Mouse (Mus musculus): ENCODE data around the gene Il33.
A peak's percentile ranks its signal among the peaks of the same experiment; 100 is the strongest.
"Not testable (repeated sequence)": the region's sequence is repeated elsewhere in the genome, so short reads cannot be mapped to it uniquely, and the experiment has no call there.

The Il33 gene

GRCm38 (mm10) chr19:29941208-29941607 is 16.3 kb downstream of the Il33 start:
- no peak for DNase-seq

- DNase-seq, result peak; percentile 61
Observed at GRCm38 (mm10) chr19:29942358-29942757, 17.4 kb downstream of the Il33 start.

DNA sequence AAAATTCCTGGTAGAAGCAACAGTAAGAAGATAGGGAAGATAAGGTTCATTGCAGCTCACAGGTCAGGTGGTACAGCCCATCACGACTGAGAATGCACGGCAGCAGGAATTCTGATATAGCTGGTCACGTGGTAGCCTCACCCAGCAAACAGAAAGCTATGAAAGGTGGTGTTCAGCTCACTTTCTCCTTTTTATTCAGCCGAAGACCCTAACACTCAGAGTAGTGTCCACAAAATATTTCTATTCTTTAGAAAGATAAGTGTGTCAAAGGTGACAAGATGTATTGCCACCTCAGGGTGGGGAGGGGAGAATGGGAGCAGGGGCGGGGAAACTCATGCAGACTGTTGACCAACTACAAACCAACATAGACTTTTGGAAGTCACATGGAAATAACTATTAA is 19.5 kb downstream of the Il33 start:
- no peak for DNase-seq

DNA sequence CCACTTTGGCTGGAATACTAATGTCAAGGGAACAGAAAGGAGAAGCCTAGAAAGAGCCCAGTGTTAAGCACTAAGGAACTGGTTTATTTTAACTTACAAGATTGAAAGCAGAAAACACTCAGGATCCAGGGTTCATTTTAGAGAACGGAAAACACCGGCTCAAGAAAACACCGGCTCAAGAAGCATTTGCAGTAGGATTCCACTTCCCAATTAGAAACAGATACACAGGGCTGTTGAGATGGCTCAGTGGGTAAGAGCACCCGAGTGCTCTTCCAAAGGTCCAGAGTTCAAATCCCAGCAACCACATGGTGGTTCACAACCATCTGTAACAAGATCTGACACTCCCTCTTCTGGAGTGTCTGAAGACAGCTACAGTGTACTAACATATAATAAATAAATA is 20.0 kb downstream of the Il33 start:
- DNase-seq, result not testable (repeated sequence)

- no peak for DNase-seq
Observed at GRCm38 (mm10) chr19:29945557-29946422, 20.9 kb downstream of the Il33 start.

DNA sequence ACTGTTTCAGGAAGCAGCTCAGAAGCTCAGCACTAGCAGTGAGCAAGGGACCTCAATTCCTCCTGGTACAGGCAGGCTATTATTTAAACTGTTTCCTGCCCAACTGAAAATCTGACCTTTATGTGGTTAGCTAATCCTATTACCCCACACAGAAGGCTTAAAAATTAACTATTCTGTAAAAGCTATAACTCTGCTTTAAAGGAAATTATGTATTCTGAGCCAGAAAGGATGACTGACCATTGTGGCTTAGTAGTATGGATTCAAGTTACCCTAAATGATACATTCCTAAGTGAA is 21.5 kb downstream of the Il33 start:
- DNase-seq, result no peak

DNA sequence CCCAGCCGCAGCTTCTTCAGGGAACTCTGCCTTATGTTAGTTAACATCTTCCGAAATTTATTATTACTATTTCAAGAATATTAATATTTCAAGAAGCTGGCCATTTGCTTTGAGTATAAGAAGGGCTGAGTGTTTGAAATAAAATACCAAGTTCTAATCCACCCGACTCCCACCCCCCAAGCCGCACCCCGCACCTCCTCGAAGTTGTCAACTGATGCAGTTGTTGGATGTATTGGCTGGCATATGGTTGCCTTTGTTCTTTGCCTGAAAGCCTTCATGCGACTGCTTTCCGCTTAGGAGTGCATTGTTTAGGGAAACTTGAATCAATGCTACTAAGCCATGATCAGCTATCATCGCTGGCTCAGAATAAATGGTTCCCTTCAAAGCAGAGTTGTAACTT is 22.1 kb downstream of the Il33 start:
- no peak for DNase-seq

DNA sequence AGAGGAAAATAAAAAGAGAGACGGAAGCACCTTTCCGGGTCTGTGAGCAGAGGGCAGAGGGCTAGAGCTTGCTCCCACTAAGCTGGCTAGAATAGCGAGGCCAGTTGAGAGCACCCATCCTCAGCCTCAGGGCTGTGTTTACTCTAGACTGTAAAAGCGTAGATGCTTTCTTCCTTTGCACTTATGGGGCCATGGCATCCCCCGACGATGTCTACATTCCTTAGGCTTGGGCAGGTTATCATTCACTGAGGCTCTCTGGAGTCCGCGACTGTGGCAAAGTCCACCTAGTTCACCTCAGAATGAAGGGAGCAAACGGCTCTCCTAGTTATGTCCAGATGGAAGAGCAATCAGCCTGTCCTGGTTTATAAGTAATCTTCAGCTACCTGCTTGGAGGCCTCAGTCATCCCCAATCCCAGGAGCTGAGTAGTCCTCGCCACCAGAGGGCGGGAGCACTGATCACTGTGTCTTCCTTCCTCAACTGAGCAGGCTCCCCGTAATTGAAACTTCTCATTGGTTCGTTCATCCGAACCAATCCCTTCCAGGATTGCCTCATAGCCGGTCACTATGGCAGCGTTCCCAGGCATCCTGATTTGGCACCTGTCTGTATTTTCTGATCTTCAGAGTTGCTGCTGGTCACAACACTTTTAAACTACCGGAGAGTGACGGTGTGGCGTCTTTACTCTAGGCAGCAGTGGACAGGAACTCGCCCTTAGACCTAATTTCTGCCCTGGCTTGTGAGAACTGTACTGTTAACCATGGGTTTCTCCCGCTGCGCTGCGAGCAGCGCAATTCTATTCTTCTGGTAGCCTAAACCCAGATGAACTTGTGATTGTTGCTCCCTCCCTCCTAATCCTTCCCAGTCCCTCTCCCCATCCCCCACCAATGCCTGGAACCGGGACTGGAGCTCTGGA is 23.2 kb downstream of the Il33 start:
- DNase-seq, result peak; percentile 97

DNA sequence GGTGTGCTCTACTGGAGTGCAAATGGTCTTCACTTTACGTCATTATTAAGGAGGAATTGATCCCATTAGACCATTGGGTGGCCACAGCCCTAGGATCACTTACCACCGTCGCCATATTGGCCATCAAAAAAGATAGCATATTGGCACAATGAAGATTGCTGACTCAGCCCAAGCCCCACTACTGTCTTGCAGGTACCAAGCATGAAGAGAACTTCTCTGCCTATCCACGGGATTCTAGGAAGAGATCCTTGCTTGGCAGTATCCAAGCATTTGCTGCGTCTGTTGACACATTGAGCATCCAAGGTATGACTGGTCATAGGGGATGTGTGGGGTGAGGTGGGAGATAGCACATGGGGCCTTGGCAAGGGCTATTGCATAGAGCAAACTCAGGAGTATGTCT is 27.6 kb downstream of the Il33 start:
- DNase-seq, result no peak

GRCm38 (mm10) chr19:29953833-29954232 is 28.9 kb downstream of the Il33 start:
- no peak for DNase-seq

- DNase-seq, result no peak
Observed at GRCm38 (mm10) chr19:29955454-29955853, 30.5 kb downstream of the Il33 start.

- no peak for DNase-seq
Observed at GRCm38 (mm10) chr19:29960906-29961305, 36.0 kb downstream of the Il33 start.

DNA sequence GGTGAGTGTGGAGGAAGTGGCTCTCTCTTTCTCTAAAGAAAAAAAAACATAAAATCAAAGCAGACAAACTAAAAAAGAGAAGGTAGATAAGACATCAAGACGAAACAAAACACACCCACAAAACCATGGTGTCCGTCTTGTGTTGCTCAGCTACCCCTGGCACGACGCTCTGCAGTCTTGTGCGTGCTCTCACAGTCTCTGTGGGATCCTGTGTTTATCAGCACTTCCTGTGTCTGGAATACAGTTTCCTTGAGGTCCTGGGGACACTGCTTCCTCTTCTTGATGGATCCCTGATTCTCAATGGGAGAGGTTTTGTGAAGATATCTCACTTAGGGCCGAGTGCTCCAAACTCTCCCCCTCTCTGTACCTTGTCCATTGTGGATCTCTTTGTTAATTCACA is 36.9 kb downstream of the Il33 start:
- DNase-seq, result no peak

GRCm38 (mm10) chr19:29963598-29964092 is 38.7 kb downstream of the Il33 start:
- DNase-seq, result no peak

DNA sequence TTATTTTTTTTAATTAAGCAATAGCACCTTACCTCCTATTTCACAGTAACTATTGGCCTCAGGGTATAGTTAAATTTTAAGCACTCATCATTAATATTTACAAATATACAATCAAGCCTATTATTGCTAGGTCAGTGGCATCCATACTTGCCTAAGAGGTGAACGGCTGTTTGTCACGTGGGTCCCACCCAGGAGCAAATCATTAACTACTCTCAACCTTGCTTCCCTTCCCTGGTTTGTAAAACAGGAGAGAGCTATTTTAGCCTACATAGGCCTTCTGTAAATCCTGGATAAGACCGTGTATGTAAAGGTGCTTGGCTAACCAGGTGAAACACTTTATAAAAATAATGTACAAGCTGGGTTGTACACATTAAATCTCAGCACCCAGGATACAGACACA is 43.0 kb downstream of the Il33 start:
- no peak for DNase-seq

- no peak for DNase-seq
Observed at GRCm38 (mm10) chr19:29973396-29973795, 48.5 kb downstream of the Il33 start.

- no peak for DNase-seq
Observed at GRCm38 (mm10) chr19:29978847-29979246, 53.9 kb downstream of the Il33 start.

DNA sequence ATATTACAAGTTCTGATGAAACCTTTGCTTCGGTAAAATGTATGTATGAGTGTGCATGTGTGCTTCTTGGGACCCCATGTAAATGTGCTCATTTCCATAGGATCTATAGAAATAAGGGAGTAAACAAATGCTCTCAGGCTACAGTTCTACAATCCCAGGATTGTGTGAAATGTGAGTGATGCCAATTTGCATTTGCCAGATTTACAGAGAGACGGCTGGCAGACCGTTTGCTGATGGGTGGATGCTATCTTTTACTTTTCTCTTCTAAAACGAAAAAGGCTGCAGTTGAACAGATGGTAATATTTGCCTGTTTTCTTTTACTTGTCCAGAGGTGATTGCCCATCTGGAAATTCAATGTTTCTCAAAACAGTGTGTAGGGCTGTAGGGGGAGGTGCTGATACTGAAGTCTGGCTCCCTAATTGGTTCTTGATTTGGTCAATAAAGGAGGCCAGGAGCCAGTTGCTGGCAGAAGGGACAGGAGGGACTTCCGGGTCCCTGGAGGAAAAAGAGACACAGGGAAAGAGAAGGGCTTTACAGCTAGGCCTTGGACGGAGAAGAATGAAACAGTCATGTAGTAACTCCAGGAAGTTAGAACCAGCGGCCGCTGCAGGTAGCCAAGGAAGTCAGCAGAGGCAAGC is 54.7 kb downstream of the Il33 start:
- no peak for DNase-seq

DNA sequence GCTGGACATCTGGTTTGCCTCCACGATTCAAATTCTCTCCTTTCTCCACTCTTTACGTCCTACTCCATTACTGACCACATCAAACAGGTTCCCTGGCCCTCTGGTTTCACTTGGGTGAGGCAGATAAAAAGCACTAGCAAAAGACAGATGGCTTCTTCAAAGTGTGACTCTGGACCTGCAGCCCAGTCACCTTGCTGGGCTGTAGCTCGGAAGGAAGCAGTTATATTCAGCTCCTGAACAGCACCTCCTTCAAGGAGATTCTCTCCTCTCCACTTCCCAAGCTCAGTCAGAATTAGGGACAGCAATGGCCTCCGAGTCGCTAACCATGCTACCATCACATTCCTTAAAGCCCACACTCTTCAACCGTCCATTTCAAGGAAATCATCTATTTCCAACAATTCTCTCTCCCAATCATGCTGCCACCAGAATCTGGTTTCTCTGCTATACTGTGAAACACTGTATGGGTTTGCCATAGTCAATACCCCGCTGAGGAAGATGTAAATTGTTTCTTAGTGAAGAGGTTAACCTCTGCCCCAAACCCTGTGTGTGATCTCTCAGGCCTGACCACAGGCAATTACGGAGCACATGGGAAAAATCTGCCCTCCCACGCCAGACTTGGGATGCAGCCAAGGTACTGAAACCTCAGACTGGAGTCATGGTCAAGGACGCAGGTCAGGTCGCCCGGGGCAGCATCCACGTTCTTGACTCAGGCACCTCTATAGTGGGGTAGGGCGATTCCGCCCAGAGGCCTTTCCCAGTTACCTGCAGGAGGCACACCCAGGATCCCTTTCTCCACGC is 59.5 kb downstream of the Il33 start:
- DNase-seq, result peak; percentile 94

DNA sequence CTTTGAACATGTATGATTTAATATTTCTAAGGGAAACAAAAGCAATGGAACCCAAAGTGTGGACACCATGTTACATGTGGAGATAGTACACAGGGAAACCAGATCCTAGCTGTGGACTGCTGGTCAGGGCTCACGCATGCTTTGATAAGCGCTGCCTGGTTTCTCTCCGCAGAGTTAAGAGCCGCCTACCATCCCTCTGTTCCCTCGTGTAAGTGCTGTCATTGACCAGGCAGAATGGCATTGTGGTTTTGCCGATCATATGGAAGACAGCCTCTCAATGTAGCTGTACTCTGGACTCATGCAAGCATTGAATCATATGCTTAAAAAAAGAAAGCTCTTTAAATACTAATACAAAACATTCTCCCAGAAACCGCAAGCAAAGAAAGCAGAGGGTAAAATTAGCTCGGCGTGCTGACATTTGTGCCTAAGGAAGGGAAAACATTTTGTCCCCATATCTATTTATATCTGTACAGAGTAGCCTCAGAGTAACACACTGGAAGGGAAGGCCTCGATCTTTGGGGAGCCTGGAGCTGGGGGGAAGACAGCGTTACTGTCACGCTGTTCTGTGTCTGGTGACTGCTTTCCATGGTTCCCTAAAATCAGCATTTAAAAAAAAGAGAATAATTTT is 61.7 kb downstream of the Il33 start:
- DNase-seq, result no peak

GRCm38 (mm10) chr19:30000406-30001365 is 75.8 kb downstream of the Il33 start:
- DNase-seq, result no peak

Data from kidney, adult 11 months (tissue).